Mouse (Mus musculus): ENCODE measurements around the gene Ackr1. TPM values are rescaled to one million over a fixed set of nuclear protein-coding genes. Genes with fewer than 3 reads are reported as not detected.
"Not testable (repeated sequence)": the region's sequence is repeated elsewhere in the genome, so short reads cannot be mapped to it uniquely, and the experiment has no call there.

Gene Ackr1
- polyA plus RNA-seq, 1 experiment = 1.7 TPM

GRCm38 (mm10) chr1:173323839-173324585, 9.5 kb downstream of the Ackr1 start:
- Histone ChIP-seq H3K27me3 (ENCODE audit: control insufficient read depth) (no peaks in the 10 kb centered on the region), H3K36me3 (ENCODE audit: control insufficient read depth) (peaks cover 38% of the 10 kb centered on the region), H3K4me1 (ENCODE audit: control insufficient read depth) (peaks cover 71% of the 10 kb centered on the region), H3K9me3 (ENCODE audit: control insufficient read depth, low read length) (no peaks in the 10 kb centered on the region), H3K4me3 (replicated peaks) (no peak overlapping the region)
- TF ChIP-seq GATA1 (IDR thresholded peaks at IDR 0.05; ENCODE audit: low read length) (no peak), TAL1 (IDR thresholded peaks at IDR 0.05; ENCODE audit: low read length) (no peak)

- H3K9me3 ChIP-seq (ENCODE audit: control insufficient read depth, low read length) = no peaks in the 10 kb centered on the region
- no peak for TF ChIP-seq TAL1 (IDR thresholded peaks at IDR 0.05; ENCODE audit: low read length)
- H3K4me1 ChIP-seq (ENCODE audit: control insufficient read depth) = peaks cover 61% of the 10 kb centered on the region
- no peak overlapping the region for H3K4me3 ChIP-seq (replicated peaks)
- H3K36me3 ChIP-seq (ENCODE audit: control insufficient read depth) = peaks cover 21% of the 10 kb centered on the region
- no peaks in the 10 kb centered on the region for H3K27me3 ChIP-seq (ENCODE audit: control insufficient read depth)
Measured at GRCm38 (mm10) chr1:173322249-173322627, 11.3 kb downstream of the Ackr1 start.

DNA sequence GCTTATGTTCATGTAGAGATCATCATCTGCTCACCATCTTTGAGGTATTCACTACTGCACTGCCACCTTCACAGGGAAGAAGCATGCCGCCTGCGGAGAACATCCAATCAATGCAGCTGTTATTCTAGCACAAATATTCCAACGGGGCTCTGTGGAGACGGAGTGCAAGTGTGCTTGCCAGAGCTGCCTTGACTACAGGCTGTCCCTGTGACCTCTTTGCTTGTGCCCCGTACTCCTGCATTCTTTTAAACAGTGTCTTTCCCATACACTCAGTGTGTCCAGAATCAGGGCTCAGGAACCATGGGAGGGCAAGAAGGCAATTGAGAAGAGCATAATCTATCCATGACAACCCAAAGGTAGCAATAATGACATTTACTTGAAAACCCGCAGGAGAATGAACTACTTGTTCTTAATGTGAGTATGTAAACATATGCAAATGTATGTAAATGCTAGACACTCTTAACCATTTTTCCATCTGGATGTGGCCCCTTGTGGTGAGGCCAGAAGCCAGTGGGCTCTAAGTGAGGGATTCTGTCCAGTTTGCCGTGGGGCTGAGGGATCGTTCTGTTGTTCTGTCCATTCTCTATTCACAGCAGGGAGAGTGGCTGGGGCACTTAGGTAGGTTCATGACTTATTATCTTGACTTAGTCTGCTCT, 11.8 kb downstream of the Ackr1 start:
- no peaks in the 10 kb centered on the region for H3K27me3 ChIP-seq (ENCODE audit: control insufficient read depth)
- H3K4me3 ChIP-seq (replicated peaks) = no peak overlapping the region
- H3K36me3 ChIP-seq (ENCODE audit: control insufficient read depth) = peaks cover 15% of the 10 kb centered on the region
- no peaks in the 10 kb centered on the region for H3K9me3 ChIP-seq (ENCODE audit: control insufficient read depth, low read length)
- H3K4me1 ChIP-seq (ENCODE audit: control insufficient read depth) = peaks cover 57% of the 10 kb centered on the region
- TF ChIP-seq TAL1 (IDR thresholded peaks at IDR 0.05; ENCODE audit: low read length) = no peak
- no peak for TF ChIP-seq GATA1 (IDR thresholded peaks at IDR 0.05; ENCODE audit: low read length)

- no peaks in the 10 kb centered on the region for H3K36me3 ChIP-seq (ENCODE audit: control insufficient read depth)
- H3K4me1 ChIP-seq (ENCODE audit: control insufficient read depth) = peaks cover 24% of the 10 kb centered on the region
- no peak overlapping the region for H3K4me3 ChIP-seq (replicated peaks)
- TF ChIP-seq GATA1 (IDR thresholded peaks at IDR 0.05; ENCODE audit: low read length) = no peak
- no peak for TF ChIP-seq TAL1 (IDR thresholded peaks at IDR 0.05; ENCODE audit: low read length)
- H3K9me3 ChIP-seq (ENCODE audit: control insufficient read depth, low read length) = no peaks in the 10 kb centered on the region
- no peaks in the 10 kb centered on the region for H3K27me3 ChIP-seq (ENCODE audit: control insufficient read depth)
Measured at GRCm38 (mm10) chr1:173317925-173318477, 15.5 kb downstream of the Ackr1 start.

DNA sequence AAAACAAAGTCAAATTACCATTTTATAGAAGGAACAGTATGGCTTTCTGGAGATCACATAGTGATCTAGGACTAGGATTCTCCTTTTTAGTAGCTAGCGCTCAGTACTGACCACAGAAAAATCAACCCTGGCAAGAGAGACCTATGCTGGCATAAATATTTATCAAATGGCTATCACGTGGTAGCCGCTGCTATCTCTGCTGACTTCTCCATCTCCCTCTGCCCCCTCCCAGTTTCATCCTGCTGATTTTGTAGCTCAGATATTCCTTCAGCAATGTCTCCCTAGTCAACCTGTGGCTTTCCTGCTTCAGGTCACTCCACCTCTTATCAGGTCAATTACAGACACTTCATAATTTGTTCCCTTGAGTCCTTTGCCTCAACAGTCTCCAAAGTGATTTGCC, 17.8 kb downstream of the Ackr1 start:
- Histone ChIP-seq H3K9me3 (ENCODE audit: control insufficient read depth, low read length) (no peaks in the 10 kb centered on the region), H3K36me3 (ENCODE audit: control insufficient read depth) (no peaks in the 10 kb centered on the region), H3K4me1 (ENCODE audit: control insufficient read depth) (peaks cover 10% of the 10 kb centered on the region), H3K4me3 (replicated peaks) (no peak overlapping the region), H3K27me3 (ENCODE audit: control insufficient read depth) (no peaks in the 10 kb centered on the region)
- TF ChIP-seq GATA1 (IDR thresholded peaks at IDR 0.05; ENCODE audit: low read length) (no peak), TAL1 (IDR thresholded peaks at IDR 0.05; ENCODE audit: low read length) (no peak)

GRCm38 (mm10) chr1:173313535-173314050, 20.0 kb downstream of the Ackr1 start:
- not testable (repeated sequence) for H3K27me3 ChIP-seq (ENCODE audit: control insufficient read depth); H3K36me3 ChIP-seq (ENCODE audit: control insufficient read depth); H3K4me1 ChIP-seq (ENCODE audit: control insufficient read depth); H3K9me3 ChIP-seq (ENCODE audit: control insufficient read depth, low read length); H3K4me3 ChIP-seq (replicated peaks)

- not testable (repeated sequence) for H3K4me3 ChIP-seq (replicated peaks); H3K4me1 ChIP-seq (ENCODE audit: control insufficient read depth); H3K36me3 ChIP-seq (ENCODE audit: control insufficient read depth); H3K9me3 ChIP-seq (ENCODE audit: control insufficient read depth, low read length); H3K27me3 ChIP-seq (ENCODE audit: control insufficient read depth)
Measured at GRCm38 (mm10) chr1:173302795-173303194, 30.8 kb downstream of the Ackr1 start.

Other genes starting within 250 kb of the Ackr1 start
- not detected in 2 replicates for gene Olfr1408, start 196.4 kb downstream of the Ackr1 start, polyA plus RNA-seq (2012)
- not detected in 2 replicates for gene Olfr1406, start 143.1 kb downstream of the Ackr1 start, polyA plus RNA-seq (2012)
- gene Olfr218, start 135.9 kb downstream of the Ackr1 start, polyA plus RNA-seq (2012) = not detected in 2 replicates
- gene Olfr1404, start 121.4 kb downstream of the Ackr1 start, polyA plus RNA-seq (2012) = not detected in 2 replicates
- gene Fcer1a, start 106.5 kb downstream of the Ackr1 start, polyA plus RNA-seq (2012) = not detected in 2 replicates
- not detected in 2 replicates for gene Olfr418, start 67.7 kb downstream of the Ackr1 start, polyA plus RNA-seq (2012)
- gene Mptx2, start 56.0 kb downstream of the Ackr1 start, polyA plus RNA-seq (2012) = not detected in 2 replicates
- 0.06 TPM in 2 replicates for gene Aim2, start 17.1 kb upstream of the Ackr1 start, polyA plus RNA-seq (2012)
- 0.01 and 0.05 TPM in 2 replicates for gene Cadm3, start 33.9 kb upstream of the Ackr1 start, polyA plus RNA-seq (2012)
- 0.12 TPM in 1 of 2 replicates, not detected in the other for gene Ifi206, start 157.3 kb upstream of the Ackr1 start, polyA plus RNA-seq (2012)
- gene Ifi214, start 202.2 kb upstream of the Ackr1 start, polyA plus RNA-seq (2012) = not detected in 2 replicates